Mouse (Mus musculus) embryonic fibroblast, embryonic 13.5 days (primary cell): ENCODE measurements around the gene C130026I21Rik.
"Not testable (repeated sequence)": the region's sequence is repeated elsewhere in the genome, so short reads cannot be mapped to it uniquely, and the experiment has no call there.

Experiments used
- CTCF ChIP-seq: IDR thresholded peaks from 2 replicates; pipeline ENCODE4 v1.5.1; 2011; ENCODE audit warnings: mild to moderate bottlenecking, control low read depth, low read length, moderate library complexity, borderline replicate concordance; ENCODE audit not compliant: insufficient read depth
- POLR2A ChIP-seq: IDR thresholded peaks from 2 replicates; pipeline ENCODE4 v1.6.1; 2011; ENCODE audit warnings: low read depth, mild to moderate bottlenecking, control low read depth, low read length, moderate library complexity

DNA sequence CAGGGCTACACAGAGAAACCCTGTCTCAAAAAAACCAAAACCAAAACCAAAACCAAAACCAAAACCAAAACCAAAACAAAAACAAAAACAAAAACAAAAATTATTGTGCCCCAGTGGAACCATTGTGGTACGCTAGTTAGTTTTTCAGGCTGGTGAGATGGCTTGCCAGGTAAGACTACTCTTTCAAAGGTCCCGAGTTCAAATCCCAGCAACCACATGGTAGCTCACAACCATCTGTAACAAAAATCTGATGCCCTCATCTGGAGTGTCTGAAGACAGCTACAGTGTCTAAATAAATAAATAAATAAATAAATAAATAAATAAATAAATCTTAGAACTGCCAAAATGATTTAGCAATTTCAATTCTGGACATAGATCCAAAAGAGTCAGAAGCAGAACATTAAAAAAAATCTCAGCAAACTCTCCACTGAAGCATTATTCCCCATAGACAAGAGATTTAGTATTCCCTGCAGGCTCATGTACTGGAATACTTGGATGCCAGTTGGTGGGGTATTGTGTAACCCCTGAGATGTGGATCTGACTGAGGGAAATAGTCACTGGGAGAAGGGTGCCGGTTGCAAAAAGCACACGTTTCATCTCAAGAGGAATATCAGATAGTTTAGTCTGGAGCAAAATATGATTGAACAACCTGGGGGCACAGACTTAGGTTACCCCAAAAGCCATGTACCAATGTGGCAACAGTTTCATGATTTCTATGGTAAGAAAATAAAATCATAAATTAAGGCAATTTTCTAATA is 31.2 kb downstream of the C130026I21Rik start:
- not testable (repeated sequence) for TF ChIP-seq POLR2A, CTCF
